Mouse (Mus musculus) liver, embryonic 14.5 days (tissue): ENCODE data around the gene Zranb1.

Experiments used
- CTCF ChIP-seq: IDR thresholded peaks from 2 replicates; pipeline ENCODE4 v1.5.1; 2016; ENCODE audit warnings: antibody characterized with exemption, low read depth, control low read depth
- EP300 ChIP-seq: IDR thresholded peaks from 2 replicates; pipeline ENCODE4 v1.6.1; 2016; ENCODE audit warnings: antibody characterized with exemption, low read depth

GRCm38 (mm10) chr7:133035901-133036300, 105.0 kb downstream of the Zranb1 start:
- TF ChIP-seq CTCF: no peak
- TF ChIP-seq EP300: no peak
